Mouse (Mus musculus): ENCODE measurements at regions not wholly inside any gene's neighbourhood (a gene's known extent, or its start where the extent isn't known, plus 50 kb on each side); places are given as distances from the start of the nearest gene placed in this dataset.

GRCm38 (mm10) chr14:76615603-76616366, 59.1 kb upstream of the Serp2 start:
- in situ Hi-C loops (cut with MboI, MseI), result no loop called here

- in situ Hi-C loops (cut with MboI, MseI), result no loop called here
Observed at GRCm38 (mm10) chr14:76615182-76615581, 58.5 kb upstream of the Serp2 start.

DNA sequence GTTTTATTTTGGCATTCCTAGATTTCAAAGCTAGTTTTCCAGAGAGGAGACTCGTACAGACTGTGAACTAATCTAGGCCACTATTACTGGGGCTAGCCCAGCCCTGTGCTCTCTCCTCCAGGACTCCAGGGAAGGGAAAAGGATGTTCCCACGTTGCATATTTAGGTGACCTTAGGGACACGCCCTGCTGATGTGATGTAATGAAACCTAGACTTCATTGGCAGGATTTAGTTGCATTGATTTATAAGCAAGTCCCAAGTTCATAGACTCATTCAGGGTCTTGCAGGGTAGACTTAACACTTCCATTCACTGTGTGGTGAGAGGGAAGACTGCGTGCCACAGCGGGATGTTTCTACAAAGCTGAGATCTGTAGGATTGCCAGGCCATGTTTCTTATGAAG, 58.0 kb upstream of the Serp2 start:
- in situ Hi-C loops (cut with MboI, MseI), result no loop called here

GRCm38 (mm10) chr14:76613604-76614003, 56.9 kb upstream of the Serp2 start:
- in situ Hi-C loops (cut with MboI, MseI), result no loop called here

- in situ Hi-C loops (cut with MboI, MseI), result no loop called here
Observed at GRCm38 (mm10) chr14:76610429-76611378, 54.0 kb upstream of the Serp2 start.

Data from regulatory T cell (primary cell).